Mouse (Mus musculus): ENCODE measurements around the gene Ccdc6. TPM values are rescaled to one million over a fixed set of nuclear protein-coding genes. Genes with fewer than 3 reads are reported as not detected.

Ccdc6 gene
- 21.4 and 23.0 TPM in 2 replicates for polyA plus RNA-seq (2015; fragmentation: Nextera tagmentation; extraction: Ambion mirVana)

- Histone ChIP-seq H3K4me3 (peak within 1 kb of the TSS; percentile 98), H3K9ac (peak within 1 kb of the TSS; percentile 92), H3K4me1 (replicated peaks) (peaks cover 47% of the 10 kb centered on the region), H3K36me3 (no peaks in the 10 kb centered on the region), H3K27ac (replicated peaks) (peak within 1 kb of the TSS; percentile 88), H3K27me3 (no peaks in the 10 kb centered on the region), H3K4me2 (peak within 1 kb of the TSS; percentile 83), H3K9me3 (no peaks in the 10 kb centered on the region)
- peak; percentile 90 for ATAC-seq (ENCODE audit: low FRiP score, low read depth)
- 1% methylated on average over 43 of the region's 77 CpGs for WGBS
These were observed at the start of gene Ccdc6 for GRCm38 (mm10) chr10:70096366-70097188. TSS of gene Ccdc6 (plus strand) at chr10:70097121.

- H3K4me1 ChIP-seq (replicated peaks), result no peaks in the 10 kb centered on the region
- 87% methylated on average over 7 of the region's 7 CpGs for WGBS
- H3K27me3 ChIP-seq, result no peaks in the 10 kb centered on the region
- ATAC-seq (ENCODE audit: low FRiP score, low read depth), result no peak
- H3K27ac ChIP-seq (replicated peaks), result no peak overlapping the region
- no peak overlapping the region for H3K4me3 ChIP-seq
- no peak overlapping the region for H3K4me2 ChIP-seq
- no peaks in the 10 kb centered on the region for H3K36me3 ChIP-seq
- no peaks in the 10 kb centered on the region for H3K9me3 ChIP-seq
- no peak overlapping the region for H3K9ac ChIP-seq
These were observed 47.1 kb upstream of the Ccdc6 start for GRCm38 (mm10) chr10:70049771-70050170.

- Histone ChIP-seq H3K36me3 (no peaks in the 10 kb centered on the region), H3K4me2 (no peak overlapping the region), H3K27me3 (no peaks in the 10 kb centered on the region), H3K9me3 (no peaks in the 10 kb centered on the region), H3K4me1 (replicated peaks) (0 out of 2 replicates have a peak, but pooled peaks cover under 1% of the 10 kb centered on the region), H3K9ac (no peak overlapping the region), H3K4me3 (no peak overlapping the region), H3K27ac (replicated peaks) (no peak overlapping the region)
- no peak for ATAC-seq (ENCODE audit: low FRiP score, low read depth)
- WGBS, result 93% methylated on average over 2 of the region's 2 CpGs
These were observed 41.6 kb upstream of the Ccdc6 start for GRCm38 (mm10) chr10:70055291-70055690.

- Histone ChIP-seq H3K27me3 (no peaks in the 10 kb centered on the region), H3K4me3 (no peak overlapping the region), H3K27ac (replicated peaks) (no peak overlapping the region), H3K9me3 (no peaks in the 10 kb centered on the region), H3K36me3 (no peaks in the 10 kb centered on the region), H3K4me1 (replicated peaks) (peaks cover 7% of the 10 kb centered on the region), H3K4me2 (no peak overlapping the region), H3K9ac (no peak overlapping the region)
- 73% methylated on average over 3 of the region's 3 CpGs for WGBS
- no peak for ATAC-seq (ENCODE audit: low FRiP score, low read depth)
These were observed 39.9 kb upstream of the Ccdc6 start for GRCm38 (mm10) chr10:70057064-70057463.

GRCm38 (mm10) chr10:70060021-70060688 lies 36.8 kb upstream of the Ccdc6 start:
- H3K27me3 ChIP-seq, result no peaks in the 10 kb centered on the region
- H3K27ac ChIP-seq (replicated peaks), result no peak overlapping the region
- peak overlapping the region; percentile 13 for H3K4me2 ChIP-seq
- no peaks in the 10 kb centered on the region for H3K9me3 ChIP-seq
- no peak overlapping the region for H3K4me3 ChIP-seq
- ATAC-seq (ENCODE audit: low FRiP score, low read depth), result peak; percentile 45; the same call in 1 of the 2 replicates
- peaks cover 7% of the 10 kb centered on the region for H3K4me1 ChIP-seq (replicated peaks)
- WGBS, result 60% methylated on average over 19 of the region's 19 CpGs
- H3K9ac ChIP-seq, result no peak overlapping the region
- H3K36me3 ChIP-seq, result no peaks in the 10 kb centered on the region

- no peak overlapping the region for H3K27ac ChIP-seq (replicated peaks)
- no peak overlapping the region for H3K4me3 ChIP-seq
- no peaks in the 10 kb centered on the region for H3K27me3 ChIP-seq
- H3K36me3 ChIP-seq, result no peaks in the 10 kb centered on the region
- H3K4me2 ChIP-seq, result peak overlapping the region; percentile 13; the same call in 1 of the 2 replicates
- H3K4me1 ChIP-seq (replicated peaks), result peaks cover 7% of the 10 kb centered on the region
- 33% methylated on average over 10 of the region's 10 CpGs for WGBS
- H3K9me3 ChIP-seq, result no peaks in the 10 kb centered on the region
- H3K9ac ChIP-seq, result no peak overlapping the region
- ATAC-seq (ENCODE audit: low FRiP score, low read depth), result no peak
These were observed 36.2 kb upstream of the Ccdc6 start for GRCm38 (mm10) chr10:70060689-70061081.

GRCm38 (mm10) chr10:70063881-70064555 lies 32.9 kb upstream of the Ccdc6 start:
- 86% methylated on average over 6 of the region's 6 CpGs for WGBS
- H3K36me3 ChIP-seq, result no peaks in the 10 kb centered on the region
- H3K27me3 ChIP-seq, result no peaks in the 10 kb centered on the region
- no peak overlapping the region for H3K4me2 ChIP-seq
- H3K4me3 ChIP-seq, result no peak overlapping the region
- H3K9me3 ChIP-seq, result no peaks in the 10 kb centered on the region
- no peak for ATAC-seq (ENCODE audit: low FRiP score, low read depth)
- H3K27ac ChIP-seq (replicated peaks), result no peak overlapping the region
- peaks cover 15% of the 10 kb centered on the region for H3K4me1 ChIP-seq (replicated peaks)
- H3K9ac ChIP-seq, result no peak overlapping the region

GRCm38 (mm10) chr10:70065191-70065590 lies 31.7 kb upstream of the Ccdc6 start:
- Histone ChIP-seq H3K9ac (no peak overlapping the region), H3K4me3 (no peak overlapping the region), H3K27me3 (no peaks in the 10 kb centered on the region), H3K4me2 (no peak overlapping the region), H3K9me3 (no peaks in the 10 kb centered on the region), H3K36me3 (no peaks in the 10 kb centered on the region), H3K27ac (replicated peaks) (no peak overlapping the region), H3K4me1 (replicated peaks) (peaks cover 15% of the 10 kb centered on the region)
- no peak for ATAC-seq (ENCODE audit: low FRiP score, low read depth)
- 52% methylated on average over 3 of the region's 3 CpGs for WGBS

- Histone ChIP-seq H3K27me3 (no peaks in the 10 kb centered on the region), H3K36me3 (no peaks in the 10 kb centered on the region), H3K27ac (replicated peaks) (peak overlapping the region; percentile 12; the same call in 1 of the 2 replicates), H3K4me3 (no peak overlapping the region), H3K4me2 (no peak overlapping the region), H3K4me1 (replicated peaks) (peaks cover 8% of the 10 kb centered on the region; the same call in 1 of the 2 replicates), H3K9ac (no peak overlapping the region), H3K9me3 (no peaks in the 10 kb centered on the region)
- no peak for ATAC-seq (ENCODE audit: low FRiP score, low read depth)
- WGBS, result 26% methylated on average over 8 of the region's 8 CpGs
These were observed 30.3 kb upstream of the Ccdc6 start for GRCm38 (mm10) chr10:70066497-70067168.

GRCm38 (mm10) chr10:70067169-70068115 lies 29.5 kb upstream of the Ccdc6 start:
- no peak overlapping the region for H3K9ac ChIP-seq
- H3K27ac ChIP-seq (replicated peaks), result peak overlapping the region; percentile 12; the same call in 1 of the 2 replicates

GRCm38 (mm10) chr10:70069321-70069720 lies 27.6 kb upstream of the Ccdc6 start:
- no peak for ATAC-seq (ENCODE audit: low FRiP score, low read depth)
- Histone ChIP-seq H3K27me3 (no peaks in the 10 kb centered on the region), H3K9me3 (no peaks in the 10 kb centered on the region), H3K9ac (no peak overlapping the region), H3K36me3 (no peaks in the 10 kb centered on the region), H3K4me3 (no peak overlapping the region), H3K27ac (replicated peaks) (no peak overlapping the region), H3K4me1 (replicated peaks) (peaks cover 8% of the 10 kb centered on the region; the same call in 1 of the 2 replicates), H3K4me2 (no peak overlapping the region)
- 61% methylated on average over 6 of the region's 6 CpGs for WGBS

More at GRCm38 (mm10) chr10:70067169-70068115, 29.5 kb upstream of the Ccdc6 start:
- WGBS, result 50% methylated on average over 6 of the region's 6 CpGs
- H3K36me3 ChIP-seq, result no peaks in the 10 kb centered on the region
- ATAC-seq (ENCODE audit: low FRiP score, low read depth), result no peak
- no peak overlapping the region for H3K4me2 ChIP-seq
- no peaks in the 10 kb centered on the region for H3K9me3 ChIP-seq
- H3K27me3 ChIP-seq, result no peaks in the 10 kb centered on the region
- no peak overlapping the region for H3K4me3 ChIP-seq
- H3K4me1 ChIP-seq (replicated peaks), result peaks cover 8% of the 10 kb centered on the region; the same call in 1 of the 2 replicates

All from hindbrain, embryonic 15.5 days (tissue).